Mouse (Mus musculus): ENCODE measurements around the gene Eif2b2.

DNA sequence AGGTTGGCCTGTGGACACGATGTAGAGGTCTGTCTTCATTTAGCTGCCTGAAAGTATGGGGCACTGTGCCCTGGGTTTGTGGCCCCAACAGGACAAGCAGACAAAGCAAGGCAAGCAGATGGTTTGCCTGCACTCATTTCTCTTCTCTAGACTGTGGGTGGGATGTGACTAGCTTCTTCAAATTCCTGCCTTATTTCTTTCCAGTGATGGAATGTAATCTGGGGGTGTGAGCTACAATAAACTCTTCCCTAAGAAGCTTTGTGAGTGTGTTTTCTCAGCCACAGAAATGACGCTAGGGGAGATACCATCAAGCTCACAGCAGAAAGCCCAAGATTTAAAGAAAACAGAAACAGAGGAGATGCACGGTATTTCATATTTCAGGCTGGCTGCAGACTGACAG lies 32.8 kb downstream of the Eif2b2 start:
- no peak for TF ChIP-seq CTCF (IDR thresholded peaks at IDR 0.05; ENCODE audit: control insufficient read depth, insufficient read depth, insufficient read length)
- TF ChIP-seq FOSL1 (IDR thresholded peaks at IDR 0.05; ENCODE audit: insufficient read depth, low read length, poor library complexity, severe bottlenecking) = no peak
- no peak for TF ChIP-seq MAX (IDR thresholded peaks at IDR 0.05)

Measured in C2C12 (cell line).